Mouse (Mus musculus): ENCODE results near the gene Scnn1b.

Gene Scnn1b

GRCm38 (mm10) chr7:121864858-121865585 lies at the start of gene Scnn1b:
Scnn1b (plus strand) TSS chr7:121865038.
- peak; percentile 65 for DNase-seq

- no peak for DNase-seq
Measured at GRCm38 (mm10) chr7:121821632-121822031, 43.2 kb upstream of the Scnn1b start.

- DNase-seq = no peak
Measured at GRCm38 (mm10) chr7:121828481-121828880, 36.4 kb upstream of the Scnn1b start.

DNA sequence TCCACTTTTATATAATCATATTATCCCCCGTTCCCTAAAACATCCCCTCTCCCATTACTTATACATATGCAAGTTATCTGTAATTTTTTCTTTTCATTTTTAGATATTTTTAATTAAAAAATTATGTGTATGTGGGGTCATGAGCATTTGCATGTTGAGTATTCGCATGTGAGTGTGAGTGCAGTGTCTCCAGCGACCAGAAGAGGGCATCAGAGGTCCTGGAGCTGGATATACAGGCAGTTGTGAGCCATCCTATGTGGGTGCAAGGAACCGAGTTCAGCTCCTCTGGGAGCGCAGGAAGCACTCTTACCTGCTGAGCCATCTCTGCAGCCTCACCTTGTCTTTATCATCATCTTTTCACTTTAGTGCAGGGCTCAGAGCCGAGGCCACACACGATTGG lies 29.4 kb upstream of the Scnn1b start:
- no peak for DNase-seq

DNA sequence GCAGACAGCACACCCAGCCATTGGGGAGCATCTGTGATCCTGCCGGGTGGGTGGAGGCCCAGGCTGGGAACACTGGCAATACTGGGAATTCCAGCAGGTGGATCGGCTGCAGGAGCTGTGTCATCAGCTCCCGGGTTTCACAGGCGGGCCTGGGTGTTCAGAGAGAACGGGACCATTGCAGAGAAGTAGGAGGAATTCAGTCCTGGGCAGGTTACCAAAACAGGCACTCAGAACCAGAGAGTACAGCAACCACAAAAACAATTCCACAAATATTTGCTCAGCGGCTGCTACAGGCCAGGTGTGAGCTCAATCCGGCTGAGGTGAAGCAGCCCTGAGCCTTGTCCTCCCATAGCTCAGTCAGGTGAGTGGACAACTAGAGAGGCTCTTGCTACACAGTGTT lies 28.0 kb upstream of the Scnn1b start:
- peak; percentile 76 for DNase-seq

- DNase-seq = no peak
Measured at GRCm38 (mm10) chr7:121840810-121841209, 24.0 kb upstream of the Scnn1b start.

DNA sequence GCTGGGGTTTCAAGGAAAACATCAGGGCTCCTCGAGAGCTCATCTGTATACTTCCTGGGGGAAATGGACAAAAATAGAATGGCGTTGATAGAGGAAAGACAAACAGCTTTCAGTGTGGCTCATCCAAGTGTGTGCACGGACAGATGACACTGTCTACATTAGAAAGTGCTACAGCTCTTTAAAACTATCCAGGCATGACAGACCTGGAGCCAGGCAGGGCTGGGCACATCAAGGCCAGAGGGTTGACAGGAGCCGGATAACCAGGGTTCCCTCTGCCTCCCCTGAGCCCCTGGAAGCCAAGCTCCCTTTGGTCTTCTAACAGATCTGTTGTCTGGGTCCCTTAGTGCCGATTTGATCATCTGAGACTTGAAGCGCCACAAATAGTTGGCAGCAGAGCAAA lies 22.6 kb upstream of the Scnn1b start:
- no peak for DNase-seq

DNA sequence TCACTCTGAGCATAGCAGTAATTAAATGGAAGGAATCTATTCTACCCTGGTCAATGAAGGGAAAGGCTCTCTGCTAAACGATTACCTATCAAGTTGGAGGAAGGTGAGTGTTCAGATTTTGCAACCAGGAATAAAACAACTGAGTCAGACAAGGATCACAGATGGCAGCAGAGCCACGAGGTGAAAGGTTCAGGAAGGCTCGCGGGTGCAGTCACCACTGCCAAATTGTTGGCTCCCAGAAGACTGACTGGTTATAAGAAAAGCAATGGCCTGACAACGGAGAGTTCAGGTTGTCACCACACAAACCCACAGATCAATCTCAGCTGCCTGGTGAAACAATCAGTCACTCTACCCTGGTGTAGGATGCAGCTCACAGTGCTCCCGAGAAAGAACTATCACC lies 18.9 kb upstream of the Scnn1b start:
- no peak for DNase-seq

DNA sequence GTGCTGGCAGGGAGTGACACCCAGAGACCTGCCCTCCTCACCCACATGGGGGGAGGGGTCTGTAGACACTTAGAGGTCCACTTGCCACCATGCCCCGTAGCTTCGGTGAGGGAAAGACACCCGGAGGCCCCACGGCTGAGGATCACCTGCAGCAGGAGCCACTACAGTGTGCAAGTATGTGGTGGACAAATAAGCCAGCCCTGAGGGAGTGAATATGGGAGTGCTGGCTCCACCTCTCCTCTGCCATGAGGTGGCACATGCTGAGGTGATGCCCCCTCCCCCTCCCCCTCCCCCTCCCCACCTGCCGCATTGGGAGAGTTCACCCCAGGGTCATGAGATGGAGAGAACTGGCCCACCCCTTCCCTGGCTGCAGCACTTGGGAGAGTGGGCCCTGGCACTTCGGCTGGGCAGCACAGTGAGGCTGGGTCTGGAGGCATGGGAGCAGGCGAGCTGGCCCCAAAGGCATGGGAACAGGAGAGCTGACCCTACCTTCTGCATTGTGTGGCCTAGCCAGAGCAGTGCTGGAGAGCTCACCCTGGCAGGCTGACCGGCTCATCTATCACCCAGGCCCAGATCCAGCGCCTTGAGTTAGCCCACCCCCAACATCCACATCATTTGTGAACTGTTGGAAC lies 16.2 kb upstream of the Scnn1b start:
- no peak for DNase-seq

GRCm38 (mm10) chr7:121857177-121857884 lies 7.5 kb upstream of the Scnn1b start:
- no peak for DNase-seq

DNA sequence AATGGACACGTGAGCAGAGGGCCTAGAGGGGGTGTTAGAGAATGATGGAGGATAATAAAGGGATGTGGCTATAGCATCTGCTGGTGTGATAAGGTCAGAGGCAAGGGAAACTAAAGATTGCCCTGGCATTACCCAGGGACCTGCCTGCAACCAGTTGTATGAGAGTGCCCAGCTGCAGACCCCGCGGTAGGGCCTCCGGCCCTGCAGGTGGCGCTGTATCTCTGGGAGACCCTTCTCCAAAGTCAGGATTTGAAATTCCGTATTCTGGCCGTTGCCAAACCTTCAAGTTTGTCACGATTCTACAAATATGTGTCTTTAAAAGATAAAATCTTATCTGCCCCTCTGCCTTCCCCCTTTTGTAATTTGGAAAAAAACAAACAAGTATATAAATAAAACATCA lies 5.9 kb upstream of the Scnn1b start:
- DNase-seq = no peak

DNA sequence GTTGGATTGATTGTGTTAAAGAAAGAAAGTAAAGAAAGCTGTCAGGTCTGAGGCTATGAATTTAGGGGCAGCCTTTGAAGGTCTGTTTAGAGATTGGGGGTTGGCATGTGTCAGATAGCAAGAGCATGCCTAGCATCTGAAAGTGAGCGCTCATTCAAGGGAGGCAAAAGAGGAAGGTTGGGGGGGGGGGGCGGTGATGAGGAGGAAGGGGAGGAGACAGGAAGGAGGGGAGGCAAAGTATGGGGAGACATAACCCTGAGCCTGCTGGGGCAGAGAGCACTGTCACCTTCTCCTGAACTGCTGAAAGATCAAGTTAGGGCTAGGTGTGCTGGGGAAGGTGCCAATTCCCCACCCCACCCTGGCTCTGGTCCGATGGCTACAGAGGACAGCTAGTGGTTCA lies 6.8 kb downstream of the Scnn1b start:
- DNase-seq = no peak

GRCm38 (mm10) chr7:121873998-121874397 lies 9.2 kb downstream of the Scnn1b start:
- peak; percentile 41 for DNase-seq

DNA sequence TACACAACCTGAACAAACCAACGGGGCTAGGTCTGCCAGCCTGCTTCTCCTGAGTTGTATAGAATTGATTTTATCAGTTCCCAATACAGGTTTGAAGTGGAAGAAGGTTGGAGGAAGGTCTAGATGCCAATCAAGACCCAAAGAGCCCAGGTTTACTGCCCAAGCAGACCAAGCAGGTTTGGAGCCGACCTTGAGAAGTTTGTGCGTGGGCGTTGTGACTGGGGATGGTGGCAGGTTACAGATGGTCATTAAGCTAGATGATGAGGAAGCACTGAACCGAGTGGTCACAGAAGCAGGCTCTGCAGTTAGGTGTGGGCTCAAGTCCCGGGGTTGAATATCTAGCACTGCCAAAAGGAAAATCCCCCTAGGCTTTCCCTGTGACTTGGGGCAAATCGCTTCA lies 9.9 kb downstream of the Scnn1b start:
- no peak for DNase-seq

DNA sequence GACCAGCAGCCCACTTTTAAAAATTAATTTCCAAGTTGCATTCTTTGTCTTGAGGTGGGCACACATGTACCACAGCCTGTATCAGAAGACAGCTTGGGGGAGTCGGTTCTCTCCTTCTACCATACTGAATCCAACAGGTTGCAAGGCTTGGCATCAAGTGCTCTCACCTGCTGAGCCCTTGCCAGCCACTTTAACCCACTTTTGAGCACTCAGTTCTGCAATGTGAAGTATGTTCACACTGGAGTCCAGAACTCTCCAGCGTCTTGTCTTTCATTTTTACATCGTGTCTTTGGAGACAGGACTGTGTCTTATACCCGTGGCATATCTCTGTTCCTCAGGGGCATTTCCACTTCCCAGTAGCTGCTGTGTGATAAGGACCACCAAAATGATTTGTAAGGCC lies 15.4 kb downstream of the Scnn1b start:
- DNase-seq = peak; percentile 80

GRCm38 (mm10) chr7:121890636-121891360 lies 26.0 kb downstream of the Scnn1b start:
- DNase-seq = no peak

- DNase-seq = no peak
Measured at GRCm38 (mm10) chr7:121896689-121897088, 31.9 kb downstream of the Scnn1b start.

DNA sequence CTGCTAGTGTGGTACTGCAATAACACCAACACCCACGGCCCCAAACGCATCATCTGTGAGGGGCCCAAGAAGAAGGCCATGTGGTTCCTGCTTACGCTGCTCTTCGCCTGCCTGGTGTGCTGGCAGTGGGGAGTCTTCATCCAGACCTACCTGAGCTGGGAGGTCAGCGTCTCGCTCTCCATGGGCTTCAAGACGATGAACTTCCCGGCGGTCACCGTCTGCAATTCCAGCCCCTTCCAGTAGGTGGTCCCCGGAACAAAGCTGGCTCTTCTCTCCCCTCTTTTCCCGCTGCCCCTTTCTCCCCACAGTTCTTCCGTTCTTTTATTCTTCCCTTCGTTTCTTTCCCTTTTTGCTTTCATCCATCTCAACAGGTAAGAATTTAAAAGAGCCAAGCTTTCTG lies 34.5 kb downstream of the Scnn1b start:
- DNase-seq = peak; percentile 51

- no peak for DNase-seq
Measured at GRCm38 (mm10) chr7:121899940-121900339, 35.1 kb downstream of the Scnn1b start.

DNA sequence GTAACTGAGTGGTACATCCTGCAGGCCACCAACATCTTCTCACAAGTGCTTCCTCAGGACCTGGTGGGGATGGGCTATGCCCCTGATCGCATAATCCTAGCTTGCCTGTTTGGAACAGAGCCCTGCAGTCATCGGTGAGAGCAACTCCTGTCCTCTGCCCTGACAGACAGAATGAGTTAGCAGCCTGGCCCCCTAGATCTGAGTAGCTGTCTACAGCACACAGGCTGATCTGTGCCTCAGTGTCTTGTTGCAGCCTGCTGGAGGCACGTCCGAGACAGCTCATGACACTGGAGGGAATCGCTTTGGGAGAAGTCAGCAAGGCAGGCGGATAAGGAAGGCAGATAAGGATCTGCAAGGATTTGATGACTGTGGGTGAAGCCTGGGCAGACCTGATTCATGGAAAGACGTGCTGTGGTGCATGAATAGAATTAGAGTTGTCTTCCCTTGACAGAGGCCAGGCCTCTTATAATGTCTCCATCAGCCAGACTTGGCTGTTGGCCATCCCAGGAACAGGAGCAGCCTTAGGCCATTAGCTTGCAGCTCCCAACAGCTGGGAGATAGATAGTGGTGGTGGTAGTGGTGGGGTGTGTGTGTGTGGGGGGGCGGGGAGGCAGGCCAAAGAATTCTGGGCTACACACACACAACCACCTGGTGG lies 38.0 kb downstream of the Scnn1b start:
- no peak for DNase-seq

DNA sequence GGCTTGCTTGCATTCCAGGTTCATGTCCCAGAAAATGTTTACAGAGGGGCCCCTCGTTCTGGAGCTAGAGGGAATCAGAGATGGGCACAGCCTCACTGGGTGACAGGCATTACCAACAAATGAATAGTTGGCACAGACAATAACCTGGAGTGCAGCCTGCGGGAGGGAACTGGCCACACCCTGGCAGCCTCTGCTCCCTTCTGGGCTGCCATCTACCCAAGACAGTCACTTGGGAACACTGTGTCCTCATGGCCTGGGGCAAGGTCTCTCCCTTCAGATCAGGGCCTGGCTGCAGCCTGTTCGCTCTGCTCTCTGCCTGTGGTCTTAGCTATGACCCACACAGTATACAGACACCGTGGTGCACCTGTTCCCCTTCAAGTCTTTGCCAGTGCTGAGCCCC lies 42.0 kb downstream of the Scnn1b start:
- no peak for DNase-seq

DNA sequence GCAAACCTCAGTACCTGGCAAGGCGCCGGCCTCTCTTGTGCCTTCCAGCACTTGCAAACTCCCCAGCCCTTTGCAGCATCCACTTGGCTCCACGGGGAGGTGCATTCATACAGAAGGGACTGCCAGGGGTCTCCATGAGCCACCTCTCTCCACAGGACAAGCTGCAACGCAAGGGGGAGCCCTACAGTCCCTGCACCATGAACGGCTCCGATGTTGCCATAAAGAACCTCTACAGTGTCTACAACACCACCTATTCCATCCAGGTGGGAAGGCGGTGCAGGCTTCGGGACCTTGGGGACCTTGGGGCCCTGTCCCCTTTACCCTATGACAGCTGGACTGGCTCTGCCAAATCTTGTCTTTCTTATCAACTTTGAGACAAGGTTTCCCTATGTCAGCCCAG lies 47.4 kb downstream of the Scnn1b start:
- no peak for DNase-seq

DNA sequence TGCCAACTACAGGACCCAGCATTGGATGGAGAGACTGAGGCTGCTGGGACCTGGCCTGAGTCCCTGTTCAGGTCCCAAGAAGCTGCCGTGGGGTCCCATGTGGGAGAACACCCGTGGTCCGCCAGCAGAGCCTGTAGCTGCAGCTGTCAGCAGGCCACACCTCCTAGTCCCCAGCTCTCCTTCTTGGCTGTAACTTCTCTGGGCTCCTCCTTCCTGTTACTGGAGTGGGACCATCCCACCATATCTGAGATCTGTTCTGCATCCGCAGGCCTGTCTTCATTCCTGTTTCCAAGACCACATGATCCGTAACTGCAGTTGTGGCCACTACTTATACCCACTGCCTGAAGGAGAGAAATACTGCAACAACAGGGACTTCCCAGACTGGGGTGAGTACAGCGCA lies 49.1 kb downstream of the Scnn1b start:
- DNase-seq = no peak

Measured in lung, postnatal 10 days (tissue).